Mouse (Mus musculus): Measurements from ENCODE around the gene Atp6v0c.
"Not testable (repeated sequence)": the region's sequence is repeated elsewhere in the genome, so short reads cannot be mapped to it uniquely, and the experiment has no call there.

Gene Atp6v0c

DNA sequence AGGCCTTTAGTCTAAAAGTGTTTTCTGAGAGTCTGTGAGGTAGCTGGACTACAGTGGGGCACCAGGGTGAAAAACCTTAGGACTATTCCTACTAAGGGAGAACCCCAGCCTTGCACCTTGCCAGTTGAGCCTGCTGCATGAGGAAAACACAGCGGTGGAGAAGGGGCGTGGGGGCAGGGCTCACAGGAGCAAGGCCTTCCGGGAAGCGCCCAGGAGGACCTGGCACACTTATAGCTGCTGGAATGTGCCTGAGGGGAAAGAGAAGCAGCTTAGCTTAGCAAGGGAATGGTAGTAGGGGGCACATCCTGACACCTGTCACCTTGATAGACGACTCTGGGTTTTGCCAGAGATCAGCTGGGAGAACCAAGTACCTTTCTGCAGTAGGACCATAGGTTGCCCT lies 8.0 kb downstream of the Atp6v0c start:
- in situ Hi-C loops (cut with MboI; ENCODE audit: low sequenced_read_pairs) = no loop called here

- in situ Hi-C loops (cut with MboI; ENCODE audit: low sequenced_read_pairs) = no loop called here
These were observed 12.0 kb downstream of the Atp6v0c start for GRCm38 (mm10) chr17:24157526-24157925.

GRCm38 (mm10) chr17:24157121-24157520 lies 12.4 kb downstream of the Atp6v0c start:
- in situ Hi-C loops (cut with MboI; ENCODE audit: low sequenced_read_pairs) = no loop called here

- in situ Hi-C loops (cut with MboI; ENCODE audit: low sequenced_read_pairs) = no loop called here
These were observed 13.1 kb downstream of the Atp6v0c start for GRCm38 (mm10) chr17:24156394-24156793.

DNA sequence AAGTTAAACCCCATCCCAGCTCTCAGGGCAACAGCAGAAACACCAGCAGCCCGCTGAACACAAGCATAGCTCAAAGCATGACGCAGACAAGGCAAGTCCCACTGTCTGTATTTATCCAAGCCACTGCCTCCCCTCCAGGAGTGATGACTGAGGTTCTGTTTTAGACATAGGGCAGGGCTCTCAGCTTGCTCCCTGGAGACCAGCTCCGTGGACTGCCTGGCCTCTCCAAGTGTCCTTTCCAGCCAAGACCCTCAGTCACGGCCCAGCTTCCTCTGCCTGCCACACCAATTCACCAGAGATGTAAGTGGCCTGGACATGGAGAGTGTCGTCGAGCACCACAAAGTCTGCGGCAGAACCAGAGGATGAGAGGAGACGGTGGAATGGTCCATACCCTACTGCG lies 13.8 kb downstream of the Atp6v0c start:
- in situ Hi-C loops (cut with MboI; ENCODE audit: low sequenced_read_pairs) = no loop called here

DNA sequence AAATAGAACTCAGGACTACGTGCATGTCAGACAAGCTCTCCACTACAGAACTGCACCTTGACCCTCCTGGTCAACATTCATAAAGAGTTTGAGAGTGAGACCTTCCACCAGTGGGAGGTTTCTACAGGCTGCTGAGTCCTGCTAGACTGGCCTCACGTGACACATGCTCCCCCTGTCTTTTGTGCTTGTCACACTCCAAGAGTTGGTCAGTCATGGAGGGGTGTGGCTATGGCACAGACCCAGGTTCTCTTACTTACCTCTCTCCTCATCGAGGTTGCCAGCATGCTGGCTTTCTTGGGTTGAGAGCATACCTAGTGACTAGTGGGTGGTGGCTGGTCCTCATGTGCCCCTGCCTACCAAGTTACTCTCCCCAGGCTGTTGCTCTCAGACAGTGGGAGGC lies 15.0 kb downstream of the Atp6v0c start:
- in situ Hi-C loops (cut with MboI; ENCODE audit: low sequenced_read_pairs) = no loop called here

- in situ Hi-C loops (cut with MboI; ENCODE audit: low sequenced_read_pairs) = no loop called here
These were observed 17.5 kb downstream of the Atp6v0c start for GRCm38 (mm10) chr17:24151890-24152563.

GRCm38 (mm10) chr17:24151382-24151781 lies 18.1 kb downstream of the Atp6v0c start:
- in situ Hi-C loops (cut with MboI; ENCODE audit: low sequenced_read_pairs) = no loop called here

GRCm38 (mm10) chr17:24150824-24151223 lies 18.7 kb downstream of the Atp6v0c start, which contains the start of gene Pdpk1:
TSS of gene Pdpk1 (minus strand) at chr17:24150924.
- in situ Hi-C loops (cut with MboI; ENCODE audit: low sequenced_read_pairs) = no loop called here

DNA sequence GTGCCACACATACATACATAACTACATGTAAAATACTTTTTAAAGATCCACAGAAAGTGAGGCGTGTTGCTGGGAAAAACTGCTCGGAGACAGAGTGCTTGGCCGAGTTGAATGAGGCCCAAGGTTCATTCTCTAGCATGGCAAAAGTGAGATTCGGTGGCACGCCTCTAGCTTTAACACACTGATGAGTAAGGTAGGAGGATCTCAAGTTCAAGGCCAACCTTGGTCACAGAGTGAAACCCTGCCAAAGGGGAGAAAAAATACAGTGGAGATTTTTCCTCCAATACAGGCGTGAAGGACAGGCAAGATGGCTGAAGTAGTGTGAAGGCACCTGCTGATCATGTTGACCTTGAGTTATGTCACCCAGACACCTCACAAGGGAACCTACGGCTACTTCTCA lies 20.1 kb downstream of the Atp6v0c start:
- in situ Hi-C loops (cut with MboI; ENCODE audit: low sequenced_read_pairs) = no loop called here

GRCm38 (mm10) chr17:24142897-24143296 lies 26.6 kb downstream of the Atp6v0c start:
- in situ Hi-C loops (cut with MboI; ENCODE audit: low sequenced_read_pairs) = no loop called here

DNA sequence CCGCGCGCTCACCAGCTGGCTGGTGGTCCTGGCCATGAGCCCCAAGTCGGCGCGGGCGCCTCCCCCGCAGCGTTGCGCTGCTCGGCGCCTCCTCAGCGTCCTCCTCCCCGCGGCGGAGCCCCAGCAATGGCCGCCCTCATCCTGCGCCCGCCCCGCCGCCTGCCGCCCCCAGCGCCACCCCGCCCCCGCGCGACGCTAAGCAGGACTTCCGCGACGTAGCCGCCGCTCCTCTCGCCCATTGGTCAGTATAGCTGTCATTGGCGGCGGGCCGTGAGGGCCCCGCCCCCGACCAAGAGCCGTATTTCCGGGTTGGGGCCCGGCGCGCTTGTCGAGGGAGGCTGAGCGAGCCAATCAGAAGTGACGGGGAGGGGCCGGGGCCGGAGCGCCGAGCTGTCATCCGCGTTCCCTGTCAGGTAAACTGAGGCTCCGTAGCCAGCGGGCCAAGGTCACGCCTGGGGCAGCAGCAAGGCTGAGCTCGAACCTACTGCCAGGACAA lies 28.0 kb downstream of the Atp6v0c start:
- in situ Hi-C loops (cut with MboI; ENCODE audit: low sequenced_read_pairs) = no loop called here

GRCm38 (mm10) chr17:24140845-24141424 lies 28.6 kb downstream of the Atp6v0c start:
- in situ Hi-C loops (cut with MboI; ENCODE audit: low sequenced_read_pairs) = no loop called here

DNA sequence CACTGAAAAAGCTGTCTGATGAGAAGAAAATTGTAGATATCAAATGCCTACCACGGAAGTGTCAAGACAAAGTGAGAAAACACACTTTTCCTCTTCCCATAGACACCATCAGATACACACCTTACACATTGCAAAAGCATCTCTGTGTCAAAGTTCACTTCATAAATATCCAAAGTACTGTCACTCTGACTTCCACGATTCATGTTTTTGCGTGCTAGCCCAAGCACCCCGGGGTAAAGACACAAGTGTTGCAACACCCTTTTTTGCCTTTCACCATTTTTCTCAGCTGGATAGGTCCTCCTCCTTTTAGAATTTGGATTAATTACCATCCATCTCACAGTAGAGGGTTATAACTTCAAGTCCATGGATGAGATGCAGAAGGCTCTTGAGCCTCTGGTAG lies 29.5 kb downstream of the Atp6v0c start:
- in situ Hi-C loops (cut with MboI; ENCODE audit: low sequenced_read_pairs) = no loop called here

DNA sequence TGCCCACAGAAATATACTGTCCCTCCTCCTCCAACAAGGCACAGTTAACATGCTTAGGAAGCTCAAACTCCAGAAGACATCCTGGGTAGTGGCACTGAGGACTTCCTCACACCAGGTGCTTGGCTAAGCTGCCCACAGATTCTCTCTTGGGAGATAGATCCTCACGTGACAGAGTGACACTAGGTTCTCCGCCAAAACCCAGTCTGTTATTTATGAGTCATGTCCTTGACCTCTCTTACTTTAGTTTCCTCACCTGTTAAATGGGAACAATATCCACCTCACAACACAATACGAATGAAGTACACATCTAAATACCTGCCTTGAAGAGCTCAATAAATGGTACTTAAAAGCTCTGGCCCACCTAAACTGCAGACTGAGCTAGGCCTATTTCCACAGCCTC lies 30.2 kb downstream of the Atp6v0c start:
- in situ Hi-C loops (cut with MboI; ENCODE audit: low sequenced_read_pairs) = no loop called here

- in situ Hi-C loops (cut with MboI; ENCODE audit: low sequenced_read_pairs) = no loop called here
These were observed 32.1 kb downstream of the Atp6v0c start for GRCm38 (mm10) chr17:24137226-24137880.

- in situ Hi-C loops (cut with MboI; ENCODE audit: low sequenced_read_pairs) = no loop called here
These were observed 35.4 kb downstream of the Atp6v0c start for GRCm38 (mm10) chr17:24134062-24134461.

DNA sequence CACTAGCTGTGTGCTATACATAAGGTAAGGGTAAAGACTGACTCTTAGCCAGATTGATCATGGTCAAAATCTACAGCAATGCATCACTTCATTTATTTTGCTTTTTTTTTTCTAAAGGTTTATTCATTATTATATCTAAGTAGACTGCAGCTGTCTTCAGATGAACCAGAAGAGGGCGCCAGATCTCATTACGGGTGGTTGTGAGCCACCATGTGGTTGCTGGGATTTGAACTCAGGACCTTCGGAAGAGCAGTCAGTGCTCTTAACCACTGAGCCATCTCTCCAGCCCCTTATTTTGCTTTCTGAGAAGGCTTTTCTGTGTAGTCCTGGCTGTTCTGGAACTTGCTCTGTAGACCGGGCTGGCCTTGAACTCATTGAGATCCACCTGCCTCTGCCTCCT lies 36.6 kb downstream of the Atp6v0c start:
- in situ Hi-C loops (cut with MboI; ENCODE audit: low sequenced_read_pairs) = not testable (repeated sequence)

DNA sequence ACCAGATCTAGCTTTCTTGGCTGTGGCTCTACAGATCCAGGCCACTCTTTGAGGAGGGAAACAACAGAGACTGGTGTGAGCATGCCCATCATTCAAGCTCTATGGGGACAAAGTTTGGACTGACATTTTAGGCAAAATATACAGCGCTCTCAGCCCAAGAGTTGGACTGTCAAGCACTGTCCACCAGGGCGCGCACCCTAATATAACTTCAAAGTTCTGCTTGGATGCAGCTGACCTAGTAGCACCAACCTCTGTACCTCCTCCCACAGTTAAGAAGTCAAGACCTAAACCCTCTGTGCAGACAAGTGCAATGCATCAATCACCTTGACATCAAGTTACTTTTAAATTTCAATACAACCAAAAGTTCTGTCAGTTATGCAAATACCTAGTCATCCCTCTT lies 37.9 kb downstream of the Atp6v0c start:
- in situ Hi-C loops (cut with MboI; ENCODE audit: low sequenced_read_pairs) = no loop called here

DNA sequence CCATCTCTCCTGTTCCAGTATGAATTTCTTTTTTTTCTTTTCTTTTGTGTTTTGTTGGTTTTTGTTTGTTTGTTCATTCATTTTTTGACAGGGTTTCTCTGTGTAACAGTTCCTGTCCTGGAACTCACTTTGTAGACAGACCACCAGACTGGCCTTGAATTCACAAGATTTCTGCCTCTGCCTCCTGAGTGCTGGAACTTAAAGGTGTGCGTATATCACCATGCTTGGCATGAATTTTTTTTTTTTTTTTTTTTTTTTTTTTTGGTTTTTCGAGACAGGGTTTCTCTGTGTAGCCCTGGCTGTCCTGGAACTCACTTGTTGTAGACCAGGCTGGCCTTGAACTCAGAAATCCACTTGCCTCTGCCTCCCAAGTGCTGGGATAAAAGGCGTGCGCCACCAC lies 40.3 kb downstream of the Atp6v0c start:
- in situ Hi-C loops (cut with MboI; ENCODE audit: low sequenced_read_pairs) = not testable (repeated sequence)

DNA sequence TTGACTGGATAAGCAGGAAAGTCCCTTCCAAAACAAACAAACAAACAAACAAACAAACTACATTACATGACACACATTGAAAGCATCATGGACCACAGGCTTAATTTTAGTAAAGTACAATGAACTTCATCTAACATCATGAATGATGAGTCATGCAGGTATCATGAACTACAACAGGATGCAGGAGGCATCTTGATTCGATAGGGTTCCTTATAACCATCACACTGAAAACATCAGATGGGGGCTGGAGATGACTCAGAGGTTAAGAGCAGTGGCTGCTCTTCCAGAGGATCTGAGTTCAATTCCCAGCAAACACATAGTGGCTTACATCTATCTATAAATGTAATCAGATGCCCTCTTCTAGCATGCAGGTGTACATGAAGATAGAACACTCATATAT lies 41.9 kb downstream of the Atp6v0c start:
- in situ Hi-C loops (cut with MboI; ENCODE audit: low sequenced_read_pairs) = no loop called here

DNA sequence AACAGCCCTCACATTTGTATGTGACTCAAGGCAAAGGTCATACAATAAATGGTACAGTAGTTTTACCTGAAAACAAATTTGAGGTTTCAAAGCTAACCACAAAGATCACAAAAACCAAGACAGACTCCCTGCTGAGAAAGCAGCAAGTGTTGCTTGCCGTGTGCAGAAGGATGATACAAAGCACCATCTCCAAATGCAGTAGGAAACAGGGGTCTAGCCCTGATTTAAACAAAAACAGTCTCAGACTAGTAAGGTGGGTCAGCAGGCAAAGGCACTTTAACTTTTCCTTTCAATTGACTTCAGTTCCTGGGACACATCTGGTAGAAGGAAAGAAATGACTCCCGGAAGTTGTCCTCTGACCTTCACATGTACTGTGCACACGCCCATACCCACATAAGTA lies 42.7 kb downstream of the Atp6v0c start:
- in situ Hi-C loops (cut with MboI; ENCODE audit: low sequenced_read_pairs) = no loop called here
